In the genomic region with DNA sequence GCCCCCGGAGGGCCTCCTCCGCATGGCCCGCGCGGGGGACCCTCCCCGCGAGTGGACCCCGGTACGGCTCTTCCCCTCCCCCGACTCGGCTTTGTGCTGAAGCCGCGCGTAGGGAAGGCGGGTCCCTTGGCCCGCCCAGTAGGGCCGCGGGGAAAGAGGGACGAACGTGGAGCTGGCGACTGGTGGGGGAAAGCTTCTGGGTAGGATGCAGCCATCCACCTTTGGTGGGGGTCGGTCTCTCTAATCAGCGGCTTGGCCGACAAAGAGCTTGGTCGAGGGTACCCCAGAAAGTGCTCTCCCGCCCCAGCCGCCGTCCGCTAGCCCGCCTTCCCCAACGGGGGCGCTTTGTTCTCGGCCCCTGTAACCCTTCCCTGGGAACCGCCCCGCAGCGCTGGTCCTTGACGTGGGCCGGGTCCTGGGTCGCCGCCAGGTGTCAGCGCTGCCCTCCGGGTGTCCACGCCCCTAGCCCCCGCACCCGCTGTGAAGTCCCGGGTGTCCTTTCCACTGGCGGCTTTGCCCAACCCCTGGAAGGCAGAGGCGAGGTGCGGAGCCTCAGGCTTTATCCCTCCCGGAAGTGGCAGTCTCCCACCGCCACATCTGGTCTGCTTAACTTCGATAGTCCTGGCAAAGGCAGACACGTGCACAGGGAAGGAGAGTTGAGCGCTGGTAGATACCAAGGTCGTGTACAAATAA, we compare ENCODE assay signal across 7 mouse cellular contexts. TPM values are rescaled to one million over a fixed set of nuclear protein-coding genes. Genes with fewer than 3 reads are reported as not detected.
DNase-seq lines count a peak whose midpoint lies in the region; ATAC-seq lines count a peak whose summit lies in the region.

No protein-coding gene starts in this region.

- H3K4me1 ChIP-seq in forebrain, embryonic 11.5 days (replicated peaks; ENCODE audit: control insufficient read depth, insufficient read depth, low read length): peaks cover 4% of the 10 kb centered on the region
- H3K4me1 ChIP-seq in hindbrain, embryonic 11.5 days (replicated peaks; ENCODE audit: control insufficient read depth, insufficient read depth, low read length): 0 out of 2 replicates have a peak, but pooled peaks cover 3% of the 10 kb centered on the region
- H3K4me1 ChIP-seq in midbrain, embryonic 15.5 days: peaks cover 20% of the 10 kb centered on the region

- no peaks in the 10 kb centered on the region for H3K27me3 ChIP-seq in forebrain, embryonic 11.5 days (ENCODE audit: control insufficient read depth, insufficient read depth, low read length)
- H3K27me3 ChIP-seq in hindbrain, embryonic 11.5 days (ENCODE audit: control insufficient read depth, insufficient read depth, low read length): no peaks in the 10 kb centered on the region
- no peaks in the 10 kb centered on the region for H3K27me3 ChIP-seq in midbrain, embryonic 15.5 days (replicated peaks)

- no peaks in the 10 kb centered on the region for H3K36me3 ChIP-seq in forebrain, embryonic 11.5 days (ENCODE audit: control insufficient read depth, insufficient read depth, low read length)
- no peaks in the 10 kb centered on the region for H3K36me3 ChIP-seq in hindbrain, embryonic 11.5 days (ENCODE audit: control insufficient read depth, insufficient read depth, low read length)
- H3K36me3 ChIP-seq in midbrain, embryonic 15.5 days (replicated peaks): no peaks in the 10 kb centered on the region

- ATAC-seq in forebrain, embryonic 11.5 days (replicated peaks; ENCODE audit: low FRiP score): peak; percentile 47
- peak; percentile 61 for ATAC-seq in hindbrain, embryonic 11.5 days (ENCODE audit: low FRiP score)
- ATAC-seq in midbrain, embryonic 15.5 days (replicated peaks): peak; percentile 49

- peak overlapping the region; percentile 90 for H3K4me2 ChIP-seq in forebrain, embryonic 11.5 days (ENCODE audit: low read depth, low read length, severe bottlenecking)
- H3K4me2 ChIP-seq in hindbrain, embryonic 11.5 days (replicated peaks; ENCODE audit: low read depth, low read length): peak overlapping the region; percentile 95
- peak overlapping the region; percentile 82 for H3K4me2 ChIP-seq in midbrain, embryonic 15.5 days

- no peaks in the 10 kb centered on the region for H3K9me3 ChIP-seq in forebrain, embryonic 11.5 days (ENCODE audit: control insufficient read depth, low read length)
- H3K9me3 ChIP-seq in hindbrain, embryonic 11.5 days (ENCODE audit: control insufficient read depth, low read length): no peaks in the 10 kb centered on the region
- no peaks in the 10 kb centered on the region for H3K9me3 ChIP-seq in midbrain, embryonic 15.5 days

- peak overlapping the region; percentile 83 for H3K27ac ChIP-seq in forebrain, embryonic 11.5 days (ENCODE audit: low read depth, low read length)
- H3K27ac ChIP-seq in hindbrain, embryonic 11.5 days (ENCODE audit: low read depth, low read length): peak overlapping the region; percentile 70
- H3K27ac ChIP-seq in midbrain, embryonic 15.5 days: peak overlapping the region; percentile 67

- 0% methylated on average over 50 of the region's 55 CpGs for WGBS in forebrain, embryonic 11.5 days
- WGBS in hindbrain, embryonic 11.5 days: under 1% methylated on average over 46 of the region's 55 CpGs
- under 1% methylated on average over 50 of the region's 55 CpGs for WGBS in midbrain, embryonic 15.5 days

- H3K9ac ChIP-seq in forebrain, embryonic 11.5 days (ENCODE audit: low read length): peak overlapping the region; percentile 96
- H3K9ac ChIP-seq in hindbrain, embryonic 11.5 days (ENCODE audit: low read depth, low read length): peak overlapping the region; percentile 92
- H3K9ac ChIP-seq in midbrain, embryonic 15.5 days: peak overlapping the region; percentile 54

- DNase-seq in ES-CJ7 (ENCODE audit: low read depth, low spot score) (peak; percentile 41), liver (peak; percentile 57)
- peak; percentile 19 for DNase-seq in adrenal gland, adult 8-10 months
- DNase-seq in forebrain, embryonic 11.5 days (ENCODE audit: low spot score): peak; percentile 86
- DNase-seq in hindbrain, embryonic 11.5 days (ENCODE audit: low spot score): peak; percentile 74
- DNase-seq in testis, postnatal 14 days (ENCODE audit: low spot score): peak; percentile 54

- H3K4me3 ChIP-seq in forebrain, embryonic 11.5 days (ENCODE audit: low read depth, low read length): peak overlapping the region; percentile 81
- H3K4me3 ChIP-seq in hindbrain, embryonic 11.5 days (ENCODE audit: low read depth, low read length): peak overlapping the region; percentile 85
- H3K4me3 ChIP-seq in midbrain, embryonic 15.5 days: peak overlapping the region; percentile 59

RNA-seq across cellular contexts. Expression of a gene that starts 1.5 kb away (rescaled TPM):
- 10 to 100 TPM in 2 of 4 experiments, 1 to 10 TPM in 2; 7.4 to 21.2 (median 10.8) TPM for total RNA-seq in adrenal gland, adult 8-10 months (2022)
- 86.8 and 90.0 TPM in 2 replicates for polyA plus RNA-seq in forebrain, embryonic 11.5 days (2014; fragmentation: Nextera tagmentation; extraction: Ambion mirVana)
- 49.3 and 62.4 TPM in 2 replicates for polyA plus RNA-seq in hindbrain, embryonic 11.5 days (2014; fragmentation: Nextera tagmentation; extraction: Ambion mirVana)
- 19.1 and 21.3 TPM in 2 replicates for polyA plus RNA-seq in midbrain, embryonic 15.5 days (2015; fragmentation: Nextera tagmentation; extraction: Ambion mirVana)

Comparison
In these comparisons a context has a peak if more than half of its experiments do, and no peak if none do; other contexts are left out.
1. Peak in every context shown above with its lines: DNase-seq, ATAC-seq, H3K4me3 ChIP-seq and H3K27ac ChIP-seq.
2. DNase-seq: peak in every context shown above with its lines; median percentile 86 in forebrain, embryonic 11.5 days; 74 in hindbrain, embryonic 11.5 days; 57 in liver; 54 in testis, postnatal 14 days; 41 in ES-CJ7; 19 in adrenal gland, adult 8-10 months.